In the genomic region with DNA sequence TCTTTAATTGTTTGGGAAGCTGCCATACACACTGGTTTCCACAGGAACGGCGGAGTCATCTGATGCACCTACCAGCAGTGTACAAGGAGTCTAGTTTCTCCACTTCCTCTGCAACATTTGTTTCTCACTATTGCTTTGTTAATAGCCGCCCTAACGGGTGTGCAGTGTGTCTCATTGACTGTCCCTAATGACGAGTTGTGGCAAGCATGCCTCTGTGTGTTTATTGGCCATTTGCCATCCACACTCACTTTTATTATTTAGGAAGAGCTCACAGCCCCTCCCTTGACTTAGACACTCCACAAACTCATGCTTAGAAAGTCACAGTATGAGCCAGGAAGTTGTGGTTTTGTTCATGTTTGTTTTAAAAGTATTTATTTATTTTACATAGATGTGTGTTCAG, we compare ENCODE assay signal across 20 mouse cellular contexts. TPM values are rescaled to one million over a fixed set of nuclear protein-coding genes. Genes with fewer than 3 reads are reported as not detected.
DNase-seq lines count a peak whose midpoint lies in the region; ATAC-seq and TF ChIP-seq lines count a peak whose summit lies in the region.
"Had no signal": no experiment of that assay in that cellular context is flagged by ENCODE, and none has a peak within 500 bp of the region (broad histone marks: within the 10 kb centered on the region; RNA-seq: fewer than 3 reads in every experiment).

No protein-coding gene starts in this region.

- peak; percentile 24 for DNase-seq in retina, postnatal 1 day
- DNase-seq in retina, embryonic 14.5 days (ENCODE audit: low spot score) = no peak
- no peak for DNase-seq in liver, postnatal 0 days
- DNase-seq in midbrain, embryonic 11.5 days (ENCODE audit: low spot score, missing footprints) = no peak
- DNase-seq: adrenal gland, adult 8-10 months; cerebellum, adult 18-20 months; cerebellum, postnatal 36 days; heart, postnatal 4 days; liver, embryonic 13.5 days; thymus, postnatal 4 days had no signal

- TF ChIP-seq EP300 in liver, postnatal 0 days (IDR thresholded peaks at IDR 0.05; ENCODE audit: low read depth) = no peak

- no peak overlapping the region for H3K27ac ChIP-seq in forebrain, embryonic 13.5 days
- no peak overlapping the region for H3K27ac ChIP-seq in forebrain, embryonic 12.5 days
- no peak overlapping the region for H3K27ac ChIP-seq in intestine, embryonic 16.5 days (ENCODE audit: low read length)
- H3K27ac ChIP-seq in intestine, embryonic 15.5 days = no peak overlapping the region
- H3K27ac ChIP-seq in liver, postnatal 0 days (ENCODE audit: low read depth) = no peak overlapping the region
- H3K27ac ChIP-seq in midbrain, embryonic 11.5 days (ENCODE audit: low read depth, low read length) = no peak overlapping the region
- H3K27ac ChIP-seq: embryonic facial prominence, embryonic 12.5 days; heart, embryonic 13.5 days; kidney, postnatal 0 days; liver, embryonic 13.5 days had no signal

- no peak overlapping the region for H3K9ac ChIP-seq in forebrain, embryonic 13.5 days
- H3K9ac ChIP-seq in forebrain, embryonic 12.5 days = no peak overlapping the region
- H3K9ac ChIP-seq in intestine, embryonic 16.5 days (ENCODE audit: low read depth, low read length) = no peak overlapping the region
- no peak overlapping the region for H3K9ac ChIP-seq in intestine, embryonic 15.5 days
- H3K9ac ChIP-seq in liver, postnatal 0 days (replicated peaks) = no peak overlapping the region
- H3K9ac ChIP-seq in midbrain, embryonic 11.5 days (ENCODE audit: low read length) = no peak overlapping the region
- H3K9ac ChIP-seq: embryonic facial prominence, embryonic 12.5 days; heart, embryonic 13.5 days; liver, embryonic 13.5 days had no signal

- peaks cover 13% of the 10 kb centered on the region for H3K4me1 ChIP-seq in forebrain, embryonic 13.5 days
- no peaks in the 10 kb centered on the region for H3K4me1 ChIP-seq in forebrain, embryonic 12.5 days
- H3K4me1 ChIP-seq in intestine, embryonic 16.5 days (ENCODE audit: control insufficient read depth, insufficient read depth, low read length) = peaks cover 3% of the 10 kb centered on the region; the same call in 1 of the 2 replicates
- 0 out of 2 replicates have a peak, but pooled peaks cover 3% of the 10 kb centered on the region for H3K4me1 ChIP-seq in intestine, embryonic 15.5 days (replicated peaks)
- H3K4me1 ChIP-seq in liver, postnatal 0 days (ENCODE audit: insufficient read depth) = no peaks in the 10 kb centered on the region
- H3K4me1 ChIP-seq in midbrain, embryonic 11.5 days (ENCODE audit: control insufficient read depth, insufficient read depth, low read length) = no peaks in the 10 kb centered on the region
- H3K4me1 ChIP-seq: embryonic facial prominence, embryonic 12.5 days; liver, embryonic 13.5 days had no signal

- no peak for TF ChIP-seq CTCF in liver, postnatal 0 days (IDR thresholded peaks at IDR 0.05; ENCODE audit: low read depth)

- H3K36me3 ChIP-seq in forebrain, embryonic 13.5 days (ENCODE audit: poor library complexity, severe bottlenecking) = no peaks in the 10 kb centered on the region
- no peaks in the 10 kb centered on the region for H3K36me3 ChIP-seq in forebrain, embryonic 12.5 days (replicated peaks)
- no peaks in the 10 kb centered on the region for H3K36me3 ChIP-seq in intestine, embryonic 16.5 days (ENCODE audit: control insufficient read depth, insufficient read depth, low read length)
- no peaks in the 10 kb centered on the region for H3K36me3 ChIP-seq in intestine, embryonic 15.5 days
- H3K36me3 ChIP-seq in liver, postnatal 0 days (replicated peaks; ENCODE audit: insufficient read depth, low read length) = no peaks in the 10 kb centered on the region
- H3K36me3 ChIP-seq in midbrain, embryonic 11.5 days (ENCODE audit: control insufficient read depth, insufficient read depth, low read length) = no peaks in the 10 kb centered on the region
- H3K36me3 ChIP-seq: embryonic facial prominence, embryonic 12.5 days; heart, embryonic 13.5 days; liver, embryonic 13.5 days had no signal

- WGBS in forebrain, embryonic 13.5 days = 54% methylated on average over 5 of the region's 5 CpGs
- WGBS in forebrain, embryonic 12.5 days = 63% methylated on average over 5 of the region's 5 CpGs
- WGBS in intestine, embryonic 16.5 days = 46% methylated on average over 5 of the region's 5 CpGs
- 53% methylated on average over 5 of the region's 5 CpGs for WGBS in intestine, embryonic 15.5 days
- 54% methylated on average over 5 of the region's 5 CpGs for WGBS in liver, postnatal 0 days (ENCODE audit: insufficient replicate concordance)
- 87% methylated on average over 5 of the region's 5 CpGs for WGBS in midbrain, embryonic 11.5 days

- H3K27me3 ChIP-seq in forebrain, embryonic 13.5 days = no peaks in the 10 kb centered on the region
- H3K27me3 ChIP-seq in forebrain, embryonic 12.5 days = no peaks in the 10 kb centered on the region
- H3K27me3 ChIP-seq in intestine, embryonic 16.5 days (replicated peaks; ENCODE audit: control insufficient read depth, insufficient read depth, low read length) = no peaks in the 10 kb centered on the region
- no peaks in the 10 kb centered on the region for H3K27me3 ChIP-seq in intestine, embryonic 15.5 days (replicated peaks)
- H3K27me3 ChIP-seq in liver, postnatal 0 days (ENCODE audit: insufficient read depth, low read length) = no peaks in the 10 kb centered on the region
- H3K27me3 ChIP-seq in midbrain, embryonic 11.5 days (ENCODE audit: control insufficient read depth, insufficient read depth, low read length) = no peaks in the 10 kb centered on the region
- H3K27me3 ChIP-seq: CH12.LX; embryonic facial prominence, embryonic 12.5 days; heart, embryonic 13.5 days; liver, embryonic 13.5 days had no signal

- H3K9me3 ChIP-seq in forebrain, embryonic 13.5 days (replicated peaks) = no peaks in the 10 kb centered on the region
- no peaks in the 10 kb centered on the region for H3K9me3 ChIP-seq in forebrain, embryonic 12.5 days
- no peaks in the 10 kb centered on the region for H3K9me3 ChIP-seq in intestine, embryonic 16.5 days (ENCODE audit: control insufficient read depth, low read length)
- no peaks in the 10 kb centered on the region for H3K9me3 ChIP-seq in intestine, embryonic 15.5 days
- no peaks in the 10 kb centered on the region for H3K9me3 ChIP-seq in liver, postnatal 0 days (ENCODE audit: low read length)
- H3K9me3 ChIP-seq in midbrain, embryonic 11.5 days (ENCODE audit: control insufficient read depth, low read length) = no peaks in the 10 kb centered on the region
- H3K9me3 ChIP-seq: embryonic facial prominence, embryonic 12.5 days; heart, embryonic 13.5 days; liver, embryonic 13.5 days had no signal

- H3K4me3 ChIP-seq in forebrain, embryonic 13.5 days = no peak overlapping the region
- H3K4me3 ChIP-seq in forebrain, embryonic 12.5 days (replicated peaks) = no peak overlapping the region
- no peak overlapping the region for H3K4me3 ChIP-seq in intestine, embryonic 16.5 days (ENCODE audit: low read length)
- no peak overlapping the region for H3K4me3 ChIP-seq in intestine, embryonic 15.5 days (replicated peaks)
- H3K4me3 ChIP-seq in liver, postnatal 0 days (ENCODE audit: low read depth, low read length) = no peak overlapping the region
- H3K4me3 ChIP-seq in midbrain, embryonic 11.5 days (ENCODE audit: low read depth, low read length) = no peak overlapping the region
- H3K4me3 ChIP-seq: embryonic facial prominence, embryonic 12.5 days; heart, embryonic 13.5 days; liver, embryonic 13.5 days had no signal

- ATAC-seq in forebrain, embryonic 13.5 days = peak; percentile 21; the same call in 1 of the 2 replicates
- no peak for ATAC-seq in forebrain, embryonic 12.5 days (ENCODE audit: low FRiP score)
- peak; percentile 44; the same call in 1 of the 2 replicates for ATAC-seq in intestine, embryonic 16.5 days
- ATAC-seq in intestine, embryonic 15.5 days = no peak
- no peak for ATAC-seq in liver, postnatal 0 days
- ATAC-seq in midbrain, embryonic 11.5 days (ENCODE audit: low FRiP score) = no peak
- ATAC-seq: intestine, postnatal 0 days; midbrain, embryonic 16.5 days had no signal

- no peak overlapping the region for H3K4me2 ChIP-seq in forebrain, embryonic 13.5 days
- no peak overlapping the region for H3K4me2 ChIP-seq in forebrain, embryonic 12.5 days
- no peak overlapping the region for H3K4me2 ChIP-seq in intestine, embryonic 16.5 days (ENCODE audit: low read depth, low read length)
- no peak overlapping the region for H3K4me2 ChIP-seq in intestine, embryonic 15.5 days (replicated peaks)
- no peak overlapping the region for H3K4me2 ChIP-seq in liver, postnatal 0 days (ENCODE audit: low read depth, low read length)
- H3K4me2 ChIP-seq in midbrain, embryonic 11.5 days = no peak overlapping the region
- H3K4me2 ChIP-seq: embryonic facial prominence, embryonic 12.5 days; heart, embryonic 13.5 days; liver, embryonic 13.5 days had no signal

RNA-seq across cellular contexts. Expression of a gene that starts 45.0 kb away (rescaled TPM):
- 6.7 and 7.7 TPM in 2 replicates for polyA plus RNA-seq in forebrain, embryonic 13.5 days (2015; fragmentation: Nextera tagmentation; extraction: Ambion mirVana)
- polyA plus RNA-seq in forebrain, embryonic 12.5 days (2016; fragmentation: Nextera tagmentation; extraction: Ambion mirVana) = 7.8 and 8.7 TPM in 2 replicates
- 3.0 and 4.0 TPM in 2 replicates for polyA plus RNA-seq in intestine, embryonic 16.5 days (2015; fragmentation: Nextera tagmentation; extraction: Ambion mirVana)
- polyA plus RNA-seq in intestine, embryonic 15.5 days (2015; fragmentation: Nextera tagmentation; extraction: Ambion mirVana) = 3.5 and 3.7 TPM in 2 replicates
- polyA plus RNA-seq in liver, postnatal 0 days (2015; fragmentation: Nextera tagmentation; extraction: Ambion mirVana) = 0.18 and 0.25 TPM in 2 replicates
- polyA plus RNA-seq in midbrain, embryonic 11.5 days (2014; fragmentation: Nextera tagmentation; extraction: Ambion mirVana) = 10.8 and 11.3 TPM in 2 replicates

Comparison
In these comparisons a context has a peak if more than half of its experiments do, and no peak if none do; other contexts are left out.
1. ATAC-seq: peak in forebrain, embryonic 13.5 days (single experiment) and intestine, embryonic 16.5 days (single experiment); none in forebrain, embryonic 12.5 days (single experiment), intestine, embryonic 15.5 days (single experiment), liver, postnatal 0 days (single experiment) and midbrain, embryonic 11.5 days (single experiment).